Mouse (Mus musculus) lung, embryonic 16.5 days (tissue): Measurements from ENCODE around the gene Pkd1l3. TPM values are rescaled to one million over a fixed set of nuclear protein-coding genes. Genes with fewer than 3 reads are reported as not detected.

Experiments used
- ATAC-seq: fragments of 200-750 bp; cut with Nextera tagmentation; 2 replicates; pipeline ENCODE4 v1.8.0; 2017; ENCODE audit warnings: low read depth, mild to moderate bottlenecking, moderate library complexity
- H3K27ac ChIP-seq: fragments of 300-500 bp; sonication (generic); 2 replicates; pipeline ENCODE4 v1.5.1; 2014; ENCODE audit warnings: mild to moderate bottlenecking, control low read depth, low read length
- H3K27me3 ChIP-seq: fragments of 300-500 bp; sonication (generic); 2 replicates; pipeline ENCODE4 v1.6.1; 2014; ENCODE audit warnings: low read depth, low read length, mixed read lengths; ENCODE audit not compliant: control insufficient read depth, insufficient read depth
- H3K36me3 ChIP-seq: fragments of 300-500 bp; sonication (generic); 2 replicates; pipeline ENCODE4 v1.6.1; 2014; ENCODE audit warnings: low read length; ENCODE audit not compliant: control insufficient read depth, insufficient read depth
- H3K4me1 ChIP-seq: fragments of 300-500 bp; sonication (generic); replicated peaks from 2 replicates; pipeline ENCODE4 v1.6.1; 2014; ENCODE audit warnings: low read length, mixed read lengths; ENCODE audit not compliant: control insufficient read depth, insufficient read depth
- H3K4me2 ChIP-seq: fragments of 300-500 bp; sonication (generic); 2 replicates; pipeline ENCODE4 v1.6.1; 2014; ENCODE audit warnings: low read depth, low read length, control low read depth
- H3K4me3 ChIP-seq: fragments of 300-500 bp; sonication (generic); 2 replicates; pipeline ENCODE4 v1.5.1; 2014; ENCODE audit warnings: mild to moderate bottlenecking, low read length, control low read depth
- H3K9ac ChIP-seq: fragments of 300-500 bp; sonication (generic); 2 replicates; pipeline ENCODE4 v1.6.1; 2014; ENCODE audit warnings: low read length, control low read depth
- H3K9me3 ChIP-seq: fragments of 300-500 bp; sonication (generic); 2 replicates; pipeline ENCODE4 v1.6.1; 2016; ENCODE audit warnings: low read length; ENCODE audit not compliant: control insufficient read depth
- WGBS: fragments of 180-500 bp; shearing (Covaris S2); extraction: QIAGEN DNeasy Blood & Tissue Kit; methylation state at CpG from one replicate; pipeline ENCODE4 v1.1.7; 2014; 5-methylcytosine and 5-hydroxymethylcytosine counted together
- polyA plus RNA-seq: library from polyadenylated mRNA; unstranded; fragments of >200 nt; fragmentation: Nextera tagmentation; extraction: Ambion mirVana; gene quantifications from 2 replicates; pipeline ENCODE4 v1.2.1, GENCODE M21; 2015

Gene Pkd1l3
- polyA plus RNA-seq, 1 experiment from 2014 or later = 0.08 TPM

DNA sequence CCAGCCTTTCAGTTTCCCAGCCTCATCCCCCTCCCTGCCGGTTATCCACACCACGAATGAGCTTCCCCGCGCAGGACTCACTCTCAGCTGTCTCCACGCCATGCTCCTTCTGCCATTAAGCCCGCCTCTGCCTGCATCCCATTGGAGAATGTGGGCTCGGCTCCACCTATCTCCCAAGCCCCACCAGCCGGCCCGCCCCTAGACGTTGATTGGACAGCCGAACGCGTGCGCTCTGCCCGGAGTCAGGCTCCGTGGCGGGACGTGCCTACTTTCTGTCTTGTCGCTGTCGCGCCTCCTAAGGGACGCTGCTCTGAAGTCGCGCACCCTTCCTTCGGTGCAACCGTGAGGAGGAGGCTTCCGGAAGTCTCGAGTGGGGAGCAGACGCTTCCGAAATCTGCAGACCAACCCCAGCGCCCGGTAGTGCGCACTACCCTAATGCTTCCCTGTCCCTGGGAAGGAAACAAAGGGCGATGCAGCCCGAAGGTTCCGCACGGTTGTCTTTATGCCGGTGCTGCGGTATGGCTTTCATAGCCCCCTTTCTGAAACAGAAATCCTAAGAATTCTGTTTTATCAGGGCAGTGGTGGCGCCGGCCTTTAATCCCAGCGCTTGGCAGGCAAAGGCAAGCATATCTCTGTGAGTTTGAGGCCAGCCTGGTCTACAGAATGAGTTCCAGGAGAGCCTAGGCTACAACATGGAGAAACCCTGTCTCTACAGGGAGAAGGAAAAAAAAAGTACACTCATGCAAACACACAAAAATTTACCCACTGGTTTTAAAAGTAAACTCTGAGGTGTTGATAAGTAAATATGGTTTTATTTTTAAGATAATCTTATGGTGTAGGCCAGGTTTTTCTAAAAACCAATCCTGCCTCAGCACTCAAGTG is 5.8 kb upstream of the Pkd1l3 start, which contains the start of gene Dhodh:
Gene Dhodh, minus strand, starts transcription at position 403 of the 882 bp plus-strand sequence.
- WGBS = under 1% methylated on average over 42 of the region's 42 CpGs
- Histone ChIP-seq H3K4me3 (peak within 1 kb of the TSS; percentile 75), H3K27ac (peak within 1 kb of the TSS; percentile 97), H3K27me3 (no peaks in the 10 kb centered on the region), H3K36me3 (0 out of 2 replicates have a peak, but pooled peaks cover 5% of the 10 kb centered on the region), H3K4me2 (peak within 1 kb of the TSS; percentile 96), H3K9me3 (no peaks in the 10 kb centered on the region), H3K9ac (peak within 1 kb of the TSS; percentile 79), H3K4me1 (peaks cover 11% of the 10 kb centered on the region)
- peak; percentile 99 for ATAC-seq

DNA sequence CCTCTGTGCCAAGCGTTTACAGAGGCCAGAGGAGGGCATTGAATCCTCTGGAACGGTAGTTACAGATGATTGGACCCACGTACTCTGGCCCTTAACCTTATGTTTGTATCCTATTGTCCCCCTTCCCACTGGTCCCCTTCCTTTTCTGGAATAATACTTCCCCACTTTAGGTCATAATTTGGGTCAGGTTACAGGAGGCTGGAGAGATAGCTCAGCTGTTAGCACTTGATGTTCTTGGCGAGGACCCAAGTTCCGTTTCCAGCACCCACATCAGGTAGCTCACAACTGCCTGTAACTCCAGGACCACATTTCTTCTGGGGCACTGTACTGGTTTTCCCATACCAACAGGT is 5.2 kb upstream of the Pkd1l3 start:
- H3K9me3 ChIP-seq = no peaks in the 10 kb centered on the region
- H3K27me3 ChIP-seq = no peaks in the 10 kb centered on the region
- peaks cover 11% of the 10 kb centered on the region for H3K4me1 ChIP-seq
- peak overlapping the region; percentile 79 for H3K9ac ChIP-seq
- 0 out of 2 replicates have a peak, but pooled peaks cover 3% of the 10 kb centered on the region for H3K36me3 ChIP-seq
- 10% methylated on average over 5 of the region's 5 CpGs for WGBS
- H3K27ac ChIP-seq = peak overlapping the region; percentile 97
- peak overlapping the region; percentile 96 for H3K4me2 ChIP-seq
- no peak for ATAC-seq
- peak overlapping the region; percentile 75 for H3K4me3 ChIP-seq

DNA sequence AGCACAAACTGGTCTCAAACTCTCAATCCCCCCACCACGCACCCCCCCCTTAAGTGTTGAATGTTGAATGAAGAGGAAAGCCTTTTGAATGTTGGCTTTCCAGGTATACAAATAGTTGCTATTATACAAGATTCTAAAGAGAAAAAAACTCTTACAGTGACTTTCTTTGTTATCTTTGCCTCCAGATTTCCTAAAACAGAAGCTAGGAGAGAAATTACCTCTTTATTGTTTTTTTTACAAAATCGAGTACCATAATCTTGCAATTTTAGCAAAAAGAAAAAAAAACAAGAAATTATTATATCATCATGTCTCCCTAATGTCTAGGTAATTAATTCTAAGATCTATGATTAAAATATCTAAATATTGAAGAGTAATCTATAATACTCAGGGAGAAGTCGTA is 1.3 kb downstream of the Pkd1l3 start:
- no peaks in the 10 kb centered on the region for H3K27me3 ChIP-seq
- no peaks in the 10 kb centered on the region for H3K36me3 ChIP-seq
- no peak overlapping the region for H3K4me3 ChIP-seq
- H3K4me2 ChIP-seq = no peak overlapping the region
- H3K27ac ChIP-seq = no peak overlapping the region
- H3K4me1 ChIP-seq = no peaks in the 10 kb centered on the region
- 0 out of 2 replicates have a peak, but pooled peaks cover 4% of the 10 kb centered on the region for H3K9me3 ChIP-seq
- 79% methylated on average over 3 of the region's 3 CpGs for WGBS
- H3K9ac ChIP-seq = no peak overlapping the region
- no peak for ATAC-seq

DNA sequence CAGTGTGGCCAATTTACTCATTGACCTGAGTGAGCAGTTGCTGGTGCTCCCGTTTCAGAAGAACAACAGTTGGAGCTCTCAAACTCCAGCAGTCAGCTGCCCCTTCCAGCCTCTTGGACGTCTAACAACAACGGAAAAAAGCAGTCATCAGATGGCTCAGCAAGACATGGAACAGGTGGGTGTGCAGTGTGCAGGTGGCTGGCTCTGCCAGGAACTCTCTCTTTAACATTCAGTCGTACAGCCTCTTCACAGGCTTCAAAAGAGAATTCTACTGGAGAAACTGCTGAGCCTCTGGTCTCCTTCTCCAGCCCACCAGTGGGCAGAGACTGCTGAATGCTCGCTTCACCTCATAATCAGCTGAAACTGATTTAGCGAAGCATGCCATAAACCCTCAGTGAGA is 14.3 kb downstream of the Pkd1l3 start:
- H3K36me3 ChIP-seq = no peaks in the 10 kb centered on the region

DNA sequence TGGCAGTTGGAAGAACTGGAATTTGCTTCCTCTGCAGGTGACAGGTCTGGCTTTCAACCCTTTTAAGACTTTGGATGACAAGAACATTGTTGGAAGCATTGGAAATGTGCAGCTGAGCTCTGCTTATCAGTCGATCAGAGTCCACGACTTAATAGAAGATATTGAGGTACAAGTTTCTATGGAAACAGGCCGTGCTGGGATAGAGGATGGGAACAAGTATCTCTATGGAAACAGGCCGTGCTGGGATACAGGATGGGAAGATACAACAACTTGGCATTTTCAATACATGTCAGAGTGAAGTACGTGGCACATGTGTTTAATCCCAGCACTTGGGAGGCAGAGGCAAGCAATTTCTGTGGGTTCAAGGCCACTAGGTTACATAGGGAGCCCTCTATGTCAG is 18.2 kb downstream of the Pkd1l3 start:
- 77% methylated on average over 5 of the region's 5 CpGs for WGBS
- H3K27me3 ChIP-seq = no peaks in the 10 kb centered on the region
- no peaks in the 10 kb centered on the region for H3K36me3 ChIP-seq
- no peak overlapping the region for H3K27ac ChIP-seq
- no peak overlapping the region for H3K4me3 ChIP-seq
- H3K9me3 ChIP-seq = no peaks in the 10 kb centered on the region
- H3K4me1 ChIP-seq = no peaks in the 10 kb centered on the region
- H3K9ac ChIP-seq = no peak overlapping the region
- no peak for ATAC-seq
- no peak overlapping the region for H3K4me2 ChIP-seq

More for the DNA sequence above, 14.3 kb downstream of the Pkd1l3 start:
- Histone ChIP-seq H3K27me3 (no peaks in the 10 kb centered on the region), H3K9ac (no peak overlapping the region), H3K9me3 (no peaks in the 10 kb centered on the region), H3K4me2 (no peak overlapping the region), H3K27ac (no peak overlapping the region), H3K4me3 (no peak overlapping the region), H3K4me1 (no peaks in the 10 kb centered on the region)
- 65% methylated on average over 6 of the region's 6 CpGs for WGBS
- no peak for ATAC-seq

DNA sequence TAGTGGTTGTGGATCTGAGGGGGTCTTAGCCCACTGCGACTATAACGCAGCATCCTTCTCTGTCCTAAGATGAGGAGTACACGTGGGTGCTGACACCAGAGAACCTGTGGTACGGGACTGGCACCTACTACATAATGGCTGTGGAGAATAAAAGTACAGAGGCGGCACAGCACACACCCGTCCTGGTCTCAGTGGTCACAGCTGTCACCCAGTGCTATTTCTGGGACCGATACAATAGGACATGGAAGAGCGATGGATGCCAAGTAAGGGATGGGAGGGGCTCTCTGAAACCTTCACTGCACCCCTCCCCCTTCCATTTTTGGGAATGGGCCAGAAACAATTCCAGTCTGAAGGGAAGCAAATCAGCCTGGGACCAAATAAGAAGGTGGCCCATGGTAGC is 20.8 kb downstream of the Pkd1l3 start:
- ATAC-seq = no peak
- Histone ChIP-seq H3K4me1 (no peaks in the 10 kb centered on the region), H3K27me3 (no peaks in the 10 kb centered on the region), H3K36me3 (no peaks in the 10 kb centered on the region), H3K9ac (no peak overlapping the region), H3K9me3 (no peaks in the 10 kb centered on the region), H3K4me3 (no peak overlapping the region), H3K27ac (no peak overlapping the region), H3K4me2 (no peak overlapping the region)
- 82% methylated on average over 8 of the region's 8 CpGs for WGBS

DNA sequence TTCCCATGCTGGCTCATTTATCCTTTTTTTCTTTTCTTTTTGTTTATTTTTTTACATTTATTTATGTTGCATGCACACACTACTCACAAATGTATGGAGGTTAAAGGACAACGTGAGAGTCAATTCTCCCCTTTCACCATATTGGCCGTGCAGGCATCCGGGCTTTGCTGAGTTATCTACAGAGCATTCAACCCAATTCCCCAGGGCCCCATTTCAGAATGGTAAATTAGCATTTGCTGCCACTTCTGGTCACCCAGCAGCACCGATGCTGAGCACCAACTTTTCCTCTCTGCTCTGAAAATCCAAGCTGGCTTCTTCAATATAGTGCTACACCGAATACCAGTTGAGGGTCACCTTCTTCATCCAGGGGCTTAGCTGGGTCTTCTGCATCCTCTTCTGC is 24.5 kb downstream of the Pkd1l3 start:
- H3K36me3 ChIP-seq = no peaks in the 10 kb centered on the region
- no peak for ATAC-seq
- H3K4me3 ChIP-seq = no peak overlapping the region
- H3K9me3 ChIP-seq = no peaks in the 10 kb centered on the region
- H3K27ac ChIP-seq = no peak overlapping the region
- 75% methylated on average over 5 of the region's 5 CpGs for WGBS
- no peak overlapping the region for H3K4me2 ChIP-seq
- no peaks in the 10 kb centered on the region for H3K27me3 ChIP-seq
- H3K4me1 ChIP-seq = no peaks in the 10 kb centered on the region
- H3K9ac ChIP-seq = no peak overlapping the region

DNA sequence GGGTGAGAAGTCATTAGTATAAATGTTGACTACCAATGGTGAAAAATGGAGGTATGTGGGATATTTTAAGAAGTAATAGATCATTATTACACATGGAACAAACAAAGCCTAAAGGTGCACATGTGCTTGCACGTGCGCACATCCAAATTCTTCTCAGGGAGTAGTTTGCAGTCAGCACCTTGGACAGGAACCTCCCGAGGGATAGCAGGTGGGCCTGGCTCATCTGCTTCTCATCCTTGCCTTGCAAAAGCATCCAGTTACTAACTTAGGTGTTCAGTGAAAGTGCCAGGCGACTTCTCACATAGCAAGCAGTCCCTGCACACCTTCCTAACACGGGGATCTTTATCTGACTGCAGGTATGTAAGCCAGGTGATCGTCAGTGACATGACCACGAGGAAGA is 26.1 kb downstream of the Pkd1l3 start:
- Histone ChIP-seq H3K9me3 (no peaks in the 10 kb centered on the region), H3K27ac (no peak overlapping the region), H3K4me1 (no peaks in the 10 kb centered on the region), H3K27me3 (no peaks in the 10 kb centered on the region), H3K4me2 (no peak overlapping the region), H3K9ac (no peak overlapping the region), H3K4me3 (no peak overlapping the region), H3K36me3 (no peaks in the 10 kb centered on the region)
- ATAC-seq = no peak
- WGBS = 43% methylated on average over 7 of the region's 7 CpGs

DNA sequence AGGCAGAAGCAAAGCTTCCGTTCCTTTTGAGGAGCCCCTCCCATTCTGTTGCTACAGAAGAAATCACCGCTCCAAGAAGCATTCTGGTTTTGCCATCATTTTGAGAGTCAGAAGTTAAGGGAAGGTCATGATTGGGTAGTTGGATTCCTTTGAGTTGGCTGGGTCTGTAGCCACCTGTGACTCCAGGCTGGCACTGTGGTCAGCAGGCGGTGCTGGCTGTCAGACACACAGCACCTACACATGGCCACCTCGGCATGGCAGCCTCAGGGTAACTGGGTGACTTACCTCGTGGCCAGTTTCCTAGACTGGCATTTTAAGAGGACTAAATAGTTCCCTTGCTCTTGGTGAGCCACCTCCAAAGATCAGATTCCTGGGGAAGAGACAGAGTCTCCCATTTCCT is 26.9 kb downstream of the Pkd1l3 start:
- ATAC-seq = no peak
- WGBS = 61% methylated on average over 5 of the region's 5 CpGs

More for the DNA sequence above, 26.9 kb downstream of the Pkd1l3 start:
- H3K27ac ChIP-seq = no peak overlapping the region
- H3K27me3 ChIP-seq = no peaks in the 10 kb centered on the region
- H3K9ac ChIP-seq = no peak overlapping the region
- H3K36me3 ChIP-seq = no peaks in the 10 kb centered on the region
- H3K4me2 ChIP-seq = no peak overlapping the region
- no peaks in the 10 kb centered on the region for H3K4me1 ChIP-seq
- H3K9me3 ChIP-seq = no peaks in the 10 kb centered on the region
- H3K4me3 ChIP-seq = no peak overlapping the region
